Mouse (Mus musculus) urinary bladder, postnatal 36 days (tissue): Measurements from ENCODE around the gene Arid5b.

Experiments
- DNase-seq, 2 experiments: peaks; one replicate each; pipeline ENCODE4 v3.0.0; 2022; ENCODE audit warnings: low spot score in 2 of 2, mixed read lengths in 1 of 2

Arid5b gene

DNA sequence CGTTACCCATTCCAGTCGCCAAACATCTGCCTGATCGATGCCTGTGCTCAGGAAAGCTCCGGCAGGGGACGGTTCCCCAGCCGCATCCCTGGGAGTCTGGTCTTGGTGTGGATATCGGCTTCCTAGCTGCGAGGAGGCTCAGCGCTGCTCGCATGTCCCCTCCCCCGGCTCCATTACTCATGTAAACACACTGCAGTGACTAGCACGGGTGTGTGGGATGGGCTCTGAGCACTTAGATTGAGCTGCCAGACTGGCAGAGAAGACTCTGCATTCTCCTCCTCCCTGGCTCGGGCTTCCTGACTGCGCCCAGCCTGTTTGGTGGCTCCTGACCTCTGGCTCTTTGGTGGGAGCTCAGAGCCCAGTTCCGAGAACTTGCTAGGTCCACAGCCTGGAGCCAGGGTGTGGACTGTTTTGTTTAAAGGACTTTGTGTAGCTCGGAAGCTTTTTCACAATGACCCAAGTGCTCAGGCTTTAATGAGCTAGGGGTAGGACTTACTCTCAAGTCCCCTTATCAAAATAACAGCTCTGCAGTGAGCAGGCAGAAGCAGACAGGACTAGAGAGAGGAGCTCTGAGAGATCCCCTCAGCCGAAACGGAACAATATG lies 142.0 kb downstream of the Arid5b start:
- peak; percentile 73 to 88 for DNase-seq

DNA sequence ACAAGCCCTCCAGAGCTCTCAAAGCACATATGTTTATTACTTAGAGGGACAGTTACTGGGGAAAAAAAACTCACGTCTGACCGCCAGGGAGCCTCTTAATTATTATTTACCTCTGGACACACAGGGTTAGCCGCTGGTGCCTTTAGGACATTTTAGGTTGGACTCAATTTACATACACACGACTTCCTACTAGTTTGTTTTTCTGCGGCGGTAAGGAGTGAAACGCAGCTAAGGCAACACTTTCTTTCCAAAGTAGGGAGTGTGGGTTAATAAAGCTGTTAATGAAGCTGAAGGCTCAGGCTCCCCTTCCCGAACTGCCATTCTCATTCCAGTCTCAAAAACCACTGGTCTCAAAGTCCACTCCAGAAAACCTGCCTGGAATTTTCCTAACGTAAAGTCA lies 142.5 kb downstream of the Arid5b start:
- DNase-seq: no peak

DNA sequence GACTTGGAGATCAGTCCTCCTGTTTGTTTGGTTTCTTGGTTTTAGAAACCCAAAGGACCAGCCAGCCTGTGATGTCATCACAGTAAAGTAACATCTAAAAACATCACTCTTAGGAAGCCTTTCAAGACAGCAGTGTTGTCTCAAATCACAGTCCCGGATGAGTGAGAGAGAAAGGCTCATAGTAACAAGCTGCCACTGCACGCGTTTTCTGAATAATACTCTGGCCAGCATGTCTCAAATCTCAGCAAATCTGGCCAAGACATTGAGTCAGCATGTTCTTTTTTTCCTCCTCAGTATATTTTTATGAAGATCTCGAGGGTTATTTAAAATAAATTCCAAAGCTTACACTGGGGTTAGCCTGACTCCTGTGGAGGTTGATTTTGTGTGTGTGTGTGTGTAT lies 143.1 kb downstream of the Arid5b start:
- no peak for DNase-seq

DNA sequence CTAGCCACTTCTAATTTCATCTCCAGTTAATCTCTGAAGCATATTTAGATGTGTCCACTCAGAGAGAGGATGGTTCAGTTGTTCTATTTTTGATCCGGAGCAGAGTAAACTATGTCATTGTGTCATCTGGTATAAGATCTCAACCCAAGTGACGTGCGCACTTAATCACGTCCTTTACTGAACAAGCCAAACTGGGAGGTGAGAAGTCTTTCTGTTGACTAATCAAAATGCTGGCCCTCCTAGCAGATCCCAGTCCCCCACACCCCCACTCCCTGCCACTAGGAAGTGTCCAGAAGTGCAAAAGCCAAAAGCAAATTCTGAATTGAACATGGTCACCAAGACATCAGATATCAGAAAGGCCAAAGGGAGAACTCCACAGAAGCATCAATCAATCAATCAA lies 144.0 kb downstream of the Arid5b start:
- DNase-seq: no peak

DNA sequence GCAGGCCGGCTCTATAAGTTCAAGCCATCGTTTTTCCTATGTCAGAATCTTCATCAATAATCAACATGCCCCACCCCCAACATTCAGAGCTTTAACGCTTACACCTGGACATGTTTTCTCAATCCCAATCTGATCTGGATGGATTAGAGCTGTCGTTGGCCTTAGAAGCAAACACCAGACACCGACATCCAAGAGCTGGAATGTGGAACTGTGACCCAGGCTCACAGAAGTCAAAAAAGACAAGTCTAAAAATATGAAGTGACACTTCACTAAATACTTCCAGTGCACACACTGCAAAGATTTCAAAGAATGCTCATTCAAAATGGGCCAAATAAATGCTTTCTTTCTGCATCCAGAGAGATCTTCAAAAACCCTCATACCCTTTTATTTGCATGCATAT lies 144.5 kb downstream of the Arid5b start:
- DNase-seq: no peak

DNA sequence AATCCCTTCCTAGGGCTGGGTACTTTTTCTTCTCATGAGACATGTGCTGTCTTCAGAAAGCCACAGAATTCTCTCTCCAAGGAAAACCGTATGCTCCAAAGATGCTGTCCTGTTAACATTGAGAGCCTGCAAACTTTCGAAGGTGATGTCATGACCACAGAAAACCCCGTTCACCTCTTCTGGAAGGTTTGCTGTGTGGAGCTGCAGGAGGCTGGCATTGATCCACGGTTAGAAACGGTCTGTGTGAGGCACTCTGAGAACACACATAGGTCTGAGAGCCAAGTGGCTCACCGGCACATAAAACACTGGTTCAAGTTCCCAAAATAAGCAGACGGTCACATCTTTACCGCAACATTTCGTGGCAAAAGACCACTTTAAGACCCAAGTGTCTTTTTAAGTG lies 145.9 kb downstream of the Arid5b start:
- no peak for DNase-seq

DNA sequence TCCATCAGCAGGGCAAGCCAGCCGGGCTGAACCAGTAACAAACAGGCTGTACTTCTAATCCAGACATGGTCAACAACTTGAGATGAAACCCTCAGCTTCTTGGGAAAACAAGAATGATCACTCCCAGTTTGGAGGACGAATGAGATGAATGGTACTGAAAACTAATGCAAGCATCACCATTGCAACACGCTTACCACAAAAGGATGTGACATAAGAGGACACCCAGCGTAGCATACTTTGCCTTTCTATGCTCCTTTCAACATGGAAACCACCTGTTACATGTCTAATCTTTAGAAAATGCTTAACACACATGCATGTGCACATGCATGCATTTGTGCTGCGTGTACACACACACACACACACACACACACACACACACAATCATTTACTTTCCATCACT lies 146.4 kb downstream of the Arid5b start:
- DNase-seq: no peak

DNA sequence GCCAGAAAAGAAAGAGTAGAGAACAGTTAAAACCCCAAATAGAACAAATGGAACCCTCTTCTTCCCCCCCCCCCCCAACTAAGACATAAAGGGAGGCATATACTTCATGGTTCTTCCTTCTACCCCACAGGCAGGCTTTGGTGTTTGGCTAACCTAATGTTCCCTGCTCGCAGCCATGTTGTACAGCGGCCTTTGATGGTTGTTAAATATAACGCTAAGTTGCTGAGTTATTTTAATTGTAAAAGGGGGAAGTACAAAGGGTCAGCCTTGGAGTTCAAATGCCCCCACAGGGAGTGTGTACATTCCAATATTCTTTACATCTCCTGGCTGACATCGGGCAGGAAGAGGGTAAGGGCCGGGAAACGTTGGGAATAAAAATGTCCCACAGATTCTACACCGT lies 148.9 kb downstream of the Arid5b start:
- DNase-seq: no peak

DNA sequence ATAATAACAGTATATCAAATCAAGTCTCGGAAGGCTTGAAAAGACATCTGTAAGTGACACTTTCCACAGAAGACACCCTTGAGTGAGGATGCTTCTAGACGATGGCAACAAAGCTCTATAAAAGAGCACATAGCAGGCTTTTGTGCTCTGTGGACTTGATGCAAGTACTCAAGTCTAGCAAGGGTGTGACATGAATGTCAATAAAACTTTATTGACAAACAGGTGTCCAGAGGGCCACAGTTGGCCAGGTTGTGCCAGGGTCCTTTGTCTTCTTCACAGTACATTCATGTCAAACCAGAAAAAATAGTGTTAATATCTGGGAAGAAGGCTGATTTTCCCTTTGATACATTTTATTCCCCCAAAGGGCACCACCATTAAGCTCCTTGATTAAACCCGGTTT lies 149.5 kb downstream of the Arid5b start:
- no peak for DNase-seq

DNA sequence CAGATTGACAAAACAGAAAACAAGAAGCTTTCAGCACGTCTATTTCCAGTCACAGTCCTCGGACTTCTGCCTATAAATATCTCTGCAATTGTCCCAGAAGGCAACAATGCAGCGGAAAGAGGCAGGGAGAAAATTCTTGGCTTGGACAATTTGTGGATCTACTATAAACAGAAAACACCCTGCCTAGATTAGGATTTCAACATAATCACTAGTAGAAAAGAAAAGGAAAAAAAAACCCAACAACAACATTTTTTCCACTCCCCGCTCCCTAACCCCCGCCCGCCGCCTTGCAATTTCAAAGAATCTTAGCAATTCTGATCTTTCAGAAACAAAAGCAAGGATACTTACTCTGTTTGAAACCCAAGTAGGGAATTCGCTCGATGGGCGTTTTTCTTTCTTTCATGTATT lies 150.1 kb downstream of the Arid5b start:
- DNase-seq: no peak

DNA sequence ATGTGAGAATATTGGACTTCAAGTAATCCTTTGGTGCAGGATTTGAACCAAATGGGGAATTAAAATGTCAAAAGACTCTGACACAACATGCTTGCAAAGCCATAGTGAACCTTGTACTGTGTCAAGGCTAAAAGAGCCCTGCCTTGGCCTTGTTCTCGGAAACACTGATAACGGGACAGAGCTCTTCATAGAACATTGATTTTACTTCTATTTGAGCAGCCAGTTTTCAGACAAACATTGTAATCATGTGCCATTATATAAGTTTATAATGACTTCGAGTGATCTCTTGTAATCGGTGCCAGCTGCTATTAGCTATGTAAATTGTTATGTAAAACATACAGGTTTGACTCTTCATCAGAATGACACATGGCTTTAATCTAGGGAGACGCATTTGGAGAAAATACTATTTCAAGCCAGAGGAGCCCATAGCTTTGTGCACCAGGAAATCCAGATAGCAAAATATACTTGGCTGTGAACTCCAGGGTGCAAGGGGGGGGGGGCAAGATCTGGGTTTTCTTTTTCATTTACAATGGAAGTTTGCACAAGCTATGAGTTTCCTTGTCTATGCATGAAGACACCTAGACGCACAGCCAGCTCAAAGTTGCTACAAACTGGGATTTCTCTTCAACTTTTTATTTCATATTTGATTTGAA lies 150.8 kb downstream of the Arid5b start:
- no peak for DNase-seq

DNA sequence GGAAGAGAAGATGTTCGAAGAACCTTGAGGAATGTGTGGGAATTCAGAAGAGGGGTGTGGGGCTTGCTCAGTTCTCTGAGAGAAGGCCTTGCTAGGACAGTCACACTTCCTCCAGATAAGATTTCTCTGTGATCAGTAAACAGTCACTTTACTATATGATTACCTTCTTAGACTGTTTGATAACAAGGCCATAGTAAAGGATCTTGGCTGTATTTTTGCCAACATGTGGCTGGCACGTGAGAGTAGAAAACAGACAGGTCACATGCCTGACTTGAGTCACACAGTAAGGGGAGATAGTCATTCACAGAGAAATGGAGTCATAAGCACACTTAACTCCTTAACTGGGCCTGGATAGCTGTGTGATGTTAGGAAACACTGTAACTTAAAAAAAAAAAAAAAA lies 151.4 kb downstream of the Arid5b start:
- DNase-seq: no peak

DNA sequence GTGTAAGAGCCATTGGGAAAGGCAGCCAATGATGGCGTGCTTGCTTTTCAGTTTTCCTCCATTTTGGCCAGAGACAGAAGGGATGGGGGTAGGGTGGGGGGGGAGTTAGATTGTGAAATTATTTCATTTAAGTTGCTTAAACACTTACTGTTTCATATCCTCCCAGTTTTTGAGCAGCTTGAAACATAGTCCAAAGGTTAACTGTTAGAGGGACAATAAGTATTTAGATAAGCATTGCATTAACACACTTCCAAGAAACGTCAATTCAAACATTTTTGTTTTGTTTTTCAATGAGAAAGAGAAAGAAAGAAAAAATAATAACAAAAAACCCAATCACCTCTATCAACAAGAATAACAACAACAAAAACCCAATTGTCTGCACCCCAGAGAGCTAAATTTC lies 152.0 kb downstream of the Arid5b start:
- DNase-seq: no peak

DNA sequence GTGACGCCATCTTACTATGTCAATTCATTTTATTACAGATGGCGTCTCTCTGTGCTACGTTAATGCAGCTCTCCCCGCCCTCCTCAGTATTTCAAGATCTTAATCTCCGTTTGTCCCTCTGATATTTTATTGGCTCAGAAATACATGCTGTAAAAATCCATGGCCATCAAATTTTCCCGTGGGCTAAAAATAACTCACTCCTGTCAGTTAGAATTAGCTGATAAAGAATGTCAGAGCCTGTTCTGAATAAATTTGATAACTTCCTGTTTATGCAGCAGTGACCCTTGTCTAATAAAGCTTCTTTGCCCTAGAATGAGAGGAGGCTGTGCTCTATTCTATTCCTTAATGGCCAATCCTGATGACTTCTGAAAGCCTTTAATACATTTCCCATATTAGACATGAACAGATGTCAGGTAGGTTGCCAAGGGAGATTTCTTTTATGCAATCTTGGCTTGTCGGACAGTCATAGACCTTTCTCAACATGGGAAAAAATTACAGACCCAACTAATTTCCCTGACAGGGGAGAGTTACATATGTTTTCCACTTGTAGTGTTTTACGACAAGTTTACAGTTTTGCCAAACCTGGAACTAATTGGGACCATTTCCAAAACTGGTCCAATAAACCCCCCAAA lies 152.5 kb downstream of the Arid5b start:
- no peak for DNase-seq

DNA sequence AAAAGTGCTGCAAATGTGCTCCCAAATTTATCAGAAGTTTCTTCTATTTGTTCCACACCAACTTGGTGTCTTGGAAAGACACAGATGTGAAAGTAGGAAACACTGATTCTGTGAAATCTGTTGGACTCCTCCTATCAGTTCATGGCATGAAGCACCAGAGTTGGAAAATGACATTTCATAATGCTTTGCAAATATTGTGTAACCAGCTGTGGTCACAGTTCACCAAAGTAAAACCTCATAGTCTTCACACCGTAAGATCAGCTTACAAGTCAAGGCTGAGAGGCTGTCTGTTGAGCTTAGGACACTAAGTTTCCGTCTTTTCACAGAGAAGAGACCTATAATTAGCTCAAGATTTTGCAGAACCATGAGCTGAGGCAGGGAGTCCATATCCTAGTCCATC lies 153.6 kb downstream of the Arid5b start:
- no peak for DNase-seq

DNA sequence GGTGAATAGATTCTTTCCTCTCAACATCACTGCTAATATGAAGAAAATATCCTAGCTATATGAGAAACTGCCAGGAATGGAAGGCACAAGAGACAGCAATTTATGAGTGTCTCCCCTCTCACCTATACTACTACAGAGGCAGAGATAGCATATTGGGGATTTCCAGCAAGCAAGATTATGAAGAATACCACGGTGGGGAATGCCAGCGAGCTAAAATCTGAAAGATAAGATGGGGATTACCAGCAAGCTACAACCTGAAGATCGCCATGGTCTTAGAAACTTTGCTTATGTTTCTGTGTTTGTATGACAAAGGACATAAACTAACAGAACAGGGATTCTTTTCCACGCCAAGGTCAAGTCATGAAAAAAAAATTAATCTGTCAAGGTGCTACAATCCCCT lies 155.1 kb downstream of the Arid5b start:
- DNase-seq: no peak

DNA sequence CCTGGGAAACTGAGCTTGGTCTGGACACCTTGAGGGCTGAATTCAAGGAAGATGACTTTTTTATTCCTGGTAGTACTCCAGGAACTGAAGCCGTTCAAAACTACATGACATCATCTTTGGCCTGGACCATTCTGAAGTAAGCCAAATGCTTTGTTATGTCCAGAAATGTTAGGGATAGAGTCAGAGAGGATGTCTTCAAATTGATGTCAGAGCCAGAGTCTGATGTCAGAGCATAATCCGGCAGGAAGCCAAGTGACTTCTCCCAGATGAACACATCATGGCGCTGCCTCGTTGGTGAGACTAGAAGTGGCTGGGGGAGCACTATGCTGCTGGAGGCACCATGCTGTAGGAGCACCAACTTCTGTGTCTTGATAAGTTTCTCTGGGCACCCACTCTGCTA lies 156.6 kb downstream of the Arid5b start:
- DNase-seq: peak in 1 of 2 experiments; percentile 60

DNA sequence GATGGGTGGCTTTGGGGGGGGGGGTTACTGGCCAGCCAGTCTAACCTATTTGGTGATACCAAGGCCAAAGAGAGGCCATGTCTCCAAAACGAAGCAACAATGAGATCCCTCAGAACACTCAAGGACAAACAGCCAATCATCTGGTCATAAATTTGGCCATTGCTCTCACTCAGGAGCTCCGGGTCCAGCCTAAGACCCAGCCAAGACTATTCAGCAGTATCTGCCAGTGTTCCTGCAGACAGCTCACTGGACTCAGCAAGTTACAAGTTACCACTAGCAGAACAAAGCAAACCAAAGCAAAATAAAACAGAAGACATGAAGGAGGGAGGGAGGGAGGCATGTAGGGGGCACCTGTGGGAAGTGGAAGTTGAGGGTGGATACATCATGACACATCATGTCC lies 157.3 kb downstream of the Arid5b start:
- no peak for DNase-seq

DNA sequence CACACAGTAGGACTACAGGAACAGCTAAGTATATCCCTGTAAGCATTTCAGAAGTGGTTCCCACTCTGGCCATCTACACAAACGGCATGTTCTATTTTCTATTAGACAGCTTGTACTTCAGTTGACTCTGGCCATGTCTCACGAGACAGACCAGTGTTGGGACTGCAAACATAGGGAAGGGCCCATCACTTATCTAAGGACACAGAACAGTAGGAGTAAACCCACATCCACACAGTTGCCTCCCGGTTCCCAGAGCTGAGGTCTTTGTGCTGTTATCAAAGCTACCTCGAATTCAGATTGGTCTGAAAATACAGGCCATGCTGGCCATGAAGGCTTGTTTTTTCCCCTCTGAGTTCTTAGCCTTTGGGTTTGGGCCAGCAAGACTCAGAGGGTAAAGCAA lies 158.5 kb downstream of the Arid5b start:
- no peak for DNase-seq

DNA sequence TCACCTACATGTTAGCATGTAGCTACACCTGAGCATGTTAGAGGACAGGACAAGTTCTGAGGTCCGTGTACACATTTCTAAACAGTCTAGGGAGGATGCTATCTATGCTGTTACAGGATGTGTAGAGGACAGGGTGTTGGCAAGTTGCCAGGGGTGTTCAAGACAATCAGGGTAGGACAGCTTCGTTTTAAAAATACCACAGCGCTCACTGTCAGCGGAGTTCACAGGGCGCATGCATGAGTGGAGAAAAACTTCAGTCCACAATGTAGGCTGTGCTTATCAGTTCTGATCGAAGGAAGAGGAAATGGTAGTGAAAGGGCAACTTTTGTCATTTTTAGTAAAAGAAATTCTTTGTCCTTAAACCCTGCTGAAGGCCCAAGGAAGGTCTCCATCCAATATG lies 159.3 kb downstream of the Arid5b start:
- no peak for DNase-seq

DNA sequence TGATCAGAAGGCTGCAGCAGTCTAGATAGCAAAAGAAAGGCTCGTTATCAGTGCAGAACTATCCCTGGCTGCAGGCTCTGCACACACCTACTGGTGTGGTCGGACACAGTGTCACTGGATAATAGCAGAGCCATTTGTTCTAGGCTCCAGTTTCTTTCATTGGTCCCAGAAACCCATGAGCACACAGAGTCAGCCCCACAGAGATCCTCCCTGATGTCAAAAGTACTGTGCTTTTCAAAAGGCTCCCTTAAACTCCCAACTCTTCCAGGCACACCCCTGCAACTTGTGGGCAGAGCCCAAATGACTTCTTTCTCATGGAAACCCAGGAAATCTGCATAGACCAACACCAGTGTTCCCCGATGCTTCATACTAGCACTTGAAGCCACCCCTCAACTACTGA lies 163.6 kb downstream of the Arid5b start:
- no peak for DNase-seq

DNA sequence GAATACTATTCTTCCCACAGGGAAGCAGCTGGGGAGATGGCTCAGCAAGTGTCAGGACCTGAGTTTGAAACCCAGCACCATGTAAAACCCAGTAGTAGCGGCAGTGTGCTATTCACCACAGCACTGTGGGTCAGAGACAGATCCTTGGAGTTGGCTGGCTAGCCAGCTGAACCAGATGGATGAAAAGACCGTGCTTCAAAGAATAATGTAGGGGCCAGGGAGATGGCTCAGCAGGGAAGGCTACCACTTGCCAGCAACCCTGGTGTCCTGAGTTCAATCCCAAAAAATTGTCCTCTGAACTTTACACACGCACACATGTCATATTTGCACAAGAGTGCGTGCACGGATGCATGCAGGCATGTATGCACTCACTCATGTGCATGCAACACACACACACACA lies 164.9 kb downstream of the Arid5b start:
- no peak for DNase-seq

DNA sequence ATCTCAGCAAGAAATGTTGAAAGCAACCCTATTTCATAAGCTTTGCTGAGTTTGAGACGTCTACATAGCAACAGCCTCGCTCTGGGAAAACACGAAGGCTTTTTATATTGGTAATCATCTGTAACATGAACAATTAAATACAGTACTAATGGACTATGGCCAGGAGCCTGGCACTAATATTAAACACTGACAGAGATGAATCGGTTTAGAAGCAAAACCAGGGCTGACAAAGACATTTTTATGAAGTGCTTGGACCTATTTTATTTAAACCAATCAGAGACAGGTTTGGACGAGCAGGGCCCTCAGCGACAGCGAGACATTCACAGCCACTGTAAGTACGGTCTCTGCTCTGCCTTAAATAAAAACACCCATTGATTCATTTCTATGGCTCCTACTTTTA lies 165.6 kb downstream of the Arid5b start:
- no peak for DNase-seq

DNA sequence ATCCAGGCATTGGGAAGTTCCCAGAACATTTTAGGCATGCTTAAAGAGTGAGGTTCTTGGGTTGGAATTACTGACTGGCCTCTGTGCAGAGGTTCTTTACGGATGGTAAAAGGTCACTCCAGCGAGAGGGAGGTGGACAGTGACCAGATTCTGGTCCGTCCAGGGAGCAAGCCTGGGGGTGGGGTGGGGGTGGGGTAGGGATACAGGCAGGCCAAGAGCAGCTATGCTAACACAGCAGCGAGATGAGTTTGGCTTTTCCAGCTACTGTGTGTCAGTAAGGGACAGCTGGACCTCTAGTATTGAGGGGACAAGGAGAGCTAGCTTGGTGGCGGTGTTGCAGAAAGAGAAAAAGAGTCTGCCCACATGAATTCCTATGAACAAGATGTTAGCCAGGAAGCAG lies 167.9 kb downstream of the Arid5b start:
- no peak for DNase-seq
